ENCODE assay signal across 14 mouse cellular contexts in genomic region chr10:68127604-68128256, GRCm38 (mm10).
DNase-seq lines count a peak whose midpoint lies in the region; ATAC-seq and TF ChIP-seq lines count a peak whose summit lies in the region.
"Had no signal": no experiment of that assay in that cellular context is flagged by ENCODE, and none has a peak within 500 bp of the region (broad histone marks: within the 10 kb centered on the region; RNA-seq: fewer than 3 reads in every experiment).

No protein-coding gene starts in this region.

- no peaks in the 10 kb centered on the region for H3K36me3 ChIP-seq in forebrain, embryonic 11.5 days (ENCODE audit: control insufficient read depth, insufficient read depth, low read length)
- no peaks in the 10 kb centered on the region for H3K36me3 ChIP-seq in forebrain, embryonic 15.5 days
- H3K36me3 ChIP-seq in kidney, postnatal 0 days (ENCODE audit: insufficient read depth, low read length) = peaks cover 27% of the 10 kb centered on the region; the same call in 1 of the 2 replicates
- peaks cover 37% of the 10 kb centered on the region for H3K36me3 ChIP-seq in intestine, embryonic 14.5 days (ENCODE audit: control insufficient read depth, insufficient read depth, low read length)
- H3K36me3 ChIP-seq: G1E; neural tube, embryonic 15.5 days had no signal

- intact Hi-C loops in gastrocnemius, postnatal 36 days (cut with DNase I) = loop anchor here (5.0 kb wide), 1 partner anchor 35 kb away; no protein-coding TSS in a partner anchor

- no peak overlapping the region for H3K27ac ChIP-seq in forebrain, embryonic 11.5 days (ENCODE audit: low read depth, low read length)
- no peak overlapping the region for H3K27ac ChIP-seq in forebrain, embryonic 15.5 days (replicated peaks)
- H3K27ac ChIP-seq in kidney, postnatal 0 days = peak overlapping the region; percentile 43; the same call in 1 of the 2 replicates
- H3K27ac ChIP-seq in intestine, embryonic 14.5 days (ENCODE audit: low read depth) = 0 out of 2 replicates have a peak overlapping the region, but pooled peaks have one; percentile 14
- H3K27ac ChIP-seq: forebrain, embryonic 13.5 days; neural tube, embryonic 15.5 days had no signal

- H3K4me2 ChIP-seq in forebrain, embryonic 11.5 days (ENCODE audit: low read depth, low read length, severe bottlenecking) = no peak overlapping the region
- H3K4me2 ChIP-seq in forebrain, embryonic 15.5 days (replicated peaks) = no peak overlapping the region
- H3K4me2 ChIP-seq in kidney, postnatal 0 days (ENCODE audit: low read length) = no peak overlapping the region; the same call in 1 of the 2 replicates
- H3K4me2 ChIP-seq in intestine, embryonic 14.5 days (ENCODE audit: low read length) = no peak overlapping the region
- H3K4me2 ChIP-seq: forebrain, embryonic 13.5 days; neural tube, embryonic 15.5 days had no signal

- H3K4me1 ChIP-seq in forebrain, embryonic 11.5 days (replicated peaks; ENCODE audit: control insufficient read depth, insufficient read depth, low read length) = no peaks in the 10 kb centered on the region
- peaks cover 9% of the 10 kb centered on the region; the same call in 1 of the 2 replicates for H3K4me1 ChIP-seq in forebrain, embryonic 15.5 days
- peaks cover 17% of the 10 kb centered on the region; the same call in 1 of the 2 replicates for H3K4me1 ChIP-seq in kidney, postnatal 0 days (replicated peaks; ENCODE audit: insufficient read depth, low read length)
- 0 out of 2 replicates have a peak, but pooled peaks cover 12% of the 10 kb centered on the region for H3K4me1 ChIP-seq in intestine, embryonic 14.5 days (replicated peaks; ENCODE audit: control insufficient read depth, insufficient read depth, low read length)

- peak; percentile 3 for DNase-seq in forebrain, embryonic 11.5 days (ENCODE audit: low spot score)
- DNase-seq in kidney, postnatal 0 days (ENCODE audit: low spot score) = no peak
- DNase-seq in kidney, adult 11 months = no peak
- peak; percentile 40 for DNase-seq in adipocyte (ENCODE audit: low spot score)
- no peak for DNase-seq in intestine, embryonic 14.5 days (ENCODE audit: low spot score)
- DNase-seq in gastrocnemius, postnatal 36 days = no peak
- DNase-seq: right cerebral cortex, postnatal 14 days had no signal

- no peak overlapping the region for H3K9ac ChIP-seq in forebrain, embryonic 11.5 days (ENCODE audit: low read length)
- no peak overlapping the region for H3K9ac ChIP-seq in forebrain, embryonic 15.5 days (replicated peaks)
- H3K9ac ChIP-seq in kidney, postnatal 0 days (ENCODE audit: low read depth, low read length) = no peak overlapping the region
- H3K9ac ChIP-seq in intestine, embryonic 14.5 days (ENCODE audit: low read length) = no peak overlapping the region
- H3K9ac ChIP-seq: forebrain, embryonic 13.5 days; neural tube, embryonic 15.5 days had no signal

- H3K27me3 ChIP-seq in forebrain, embryonic 11.5 days (ENCODE audit: control insufficient read depth, insufficient read depth, low read length) = no peaks in the 10 kb centered on the region
- H3K27me3 ChIP-seq in forebrain, embryonic 15.5 days = no peaks in the 10 kb centered on the region
- no peaks in the 10 kb centered on the region for H3K27me3 ChIP-seq in kidney, postnatal 0 days (ENCODE audit: insufficient read depth, low read length)
- H3K27me3 ChIP-seq in intestine, embryonic 14.5 days (replicated peaks; ENCODE audit: control insufficient read depth, insufficient read depth, low read length) = no peaks in the 10 kb centered on the region
- H3K27me3 ChIP-seq: forebrain, embryonic 13.5 days; neural tube, embryonic 15.5 days had no signal

- no peak overlapping the region for H3K4me3 ChIP-seq in forebrain, embryonic 11.5 days (ENCODE audit: low read depth, low read length)
- no peak overlapping the region for H3K4me3 ChIP-seq in forebrain, embryonic 15.5 days
- no peak overlapping the region for H3K4me3 ChIP-seq in kidney, postnatal 0 days (replicated peaks; ENCODE audit: low read depth, low read length)
- H3K4me3 ChIP-seq in intestine, embryonic 14.5 days (ENCODE audit: low read depth, low read length) = no peak overlapping the region
- H3K4me3 ChIP-seq: forebrain, embryonic 13.5 days; neural tube, embryonic 15.5 days had no signal

- no peaks in the 10 kb centered on the region for H3K9me3 ChIP-seq in forebrain, embryonic 11.5 days (ENCODE audit: control insufficient read depth, low read length)
- H3K9me3 ChIP-seq in forebrain, embryonic 15.5 days = no peaks in the 10 kb centered on the region
- no peaks in the 10 kb centered on the region for H3K9me3 ChIP-seq in kidney, postnatal 0 days (replicated peaks; ENCODE audit: low read length)
- H3K9me3 ChIP-seq in intestine, embryonic 14.5 days (ENCODE audit: control insufficient read depth, low read length) = no peaks in the 10 kb centered on the region
- H3K9me3 ChIP-seq: forebrain, embryonic 13.5 days; neural tube, embryonic 15.5 days had no signal

- no peak for TF ChIP-seq CTCF in kidney, postnatal 0 days (IDR thresholded peaks at IDR 0.05; ENCODE audit: low read depth)

- no peak for ATAC-seq in forebrain, embryonic 11.5 days (replicated peaks; ENCODE audit: low FRiP score)
- ATAC-seq in forebrain, embryonic 15.5 days (replicated peaks) = no peak
- no peak for ATAC-seq in kidney, postnatal 0 days (replicated peaks; ENCODE audit: low FRiP score, low read depth)
- ATAC-seq in intestine, embryonic 14.5 days (replicated peaks; ENCODE audit: low FRiP score, low TSS enrichment, low read depth) = peak; percentile 67; the same call in 1 of the 2 replicates
- no peak for ATAC-seq in frontal cortex, adult (ENCODE audit: low TSS enrichment)
- ATAC-seq: forebrain, embryonic 13.5 days; inflammation-experienced regulatory T-cells, adult 6 months; midbrain, embryonic 16.5 days had no signal

- 82% methylated on average over 6 of the region's 6 CpGs for WGBS in forebrain, embryonic 11.5 days
- 66% methylated on average over 6 of the region's 6 CpGs for WGBS in forebrain, embryonic 15.5 days
- WGBS in kidney, postnatal 0 days = 76% methylated on average over 6 of the region's 6 CpGs
- WGBS in intestine, embryonic 14.5 days = 58% methylated on average over 6 of the region's 6 CpGs

Comparison
In these comparisons a context has a peak if more than half of its experiments do, and no peak if none do; other contexts are left out.
1. DNase-seq: peak in forebrain, embryonic 11.5 days (single experiment) and adipocyte (single experiment); none in kidney, postnatal 0 days (single experiment), kidney, adult 11 months (single experiment), intestine, embryonic 14.5 days (single experiment) and gastrocnemius, postnatal 36 days (0 of 2).
2. H3K27ac ChIP-seq: peak in kidney, postnatal 0 days (single experiment) and intestine, embryonic 14.5 days (single experiment); none in forebrain, embryonic 11.5 days (single experiment) and forebrain, embryonic 15.5 days (single experiment).